Mouse (Mus musculus) embryonic fibroblast, embryonic 13.5 days (primary cell): ENCODE results near the gene Dcpp1. TPM values are rescaled to one million over a fixed set of nuclear protein-coding genes. Genes with fewer than 3 reads are reported as not detected.
A peak's percentile ranks its signal among the peaks of the same experiment; 100 is the strongest.
"Not testable (repeated sequence)": the region's sequence is repeated elsewhere in the genome, so short reads cannot be mapped to it uniquely, and the experiment has no call there.

ENCODE experiments used
- H3K27ac ChIP-seq: 2 replicates; pipeline ENCODE4 v1.5.1; 2012; ENCODE audit warnings: low read length, control low read depth, inconsistent platforms; ENCODE audit not compliant: insufficient read depth
- H3K4me1 ChIP-seq: 2 replicates; pipeline ENCODE4 v1.6.1; 2011; ENCODE audit warnings: low read length; ENCODE audit not compliant: control insufficient read depth, insufficient read depth
- H3K4me3 ChIP-seq: 2 replicates; pipeline ENCODE4 v1.5.1; 2011; ENCODE audit warnings: mild to moderate bottlenecking, control low read depth, low read length; ENCODE audit not compliant: insufficient read depth
- CTCF ChIP-seq: IDR thresholded peaks from 2 replicates; pipeline ENCODE4 v1.5.1; 2011; ENCODE audit warnings: mild to moderate bottlenecking, control low read depth, low read length, moderate library complexity, borderline replicate concordance; ENCODE audit not compliant: insufficient read depth
- POLR2A ChIP-seq: IDR thresholded peaks from 2 replicates; pipeline ENCODE4 v1.6.1; 2011; ENCODE audit warnings: low read depth, mild to moderate bottlenecking, control low read depth, low read length, moderate library complexity
- polyA plus RNA-seq: library from polyadenylated mRNA; stranded (reverse); fragments of >200 nt; gene quantifications from 2 replicates; pipeline ENCODE4 v1.2.4, GENCODE M21; 2011; ENCODE audit warnings: low read depth; ENCODE audit not compliant: missing spikeins, insufficient read length

Dcpp1 gene
- not detected in 2 replicates for polyA plus RNA-seq

- H3K27ac ChIP-seq: not testable (repeated sequence)
Measured at GRCm38 (mm10) chr17:23880576-23880975, at the start of gene Dcpp1, which contains the start of gene Dcpp2. Gene Dcpp1 (plus strand): TSS chr17:23880876. Gene Dcpp2 (plus strand): TSS chr17:23880880.

GRCm38 (mm10) chr17:23831201-23831600 lies 49.5 kb upstream of the Dcpp1 start:
- Histone ChIP-seq H3K27ac (no peak overlapping the region), H3K4me3 (no peak overlapping the region), H3K4me1 (peaks cover 7% of the 10 kb centered on the region)
- TF ChIP-seq POLR2A (no peak), CTCF (no peak)

More at GRCm38 (mm10) chr17:23880576-23880975, at the start of gene Dcpp1, which contains the start of gene Dcpp2:
- H3K4me1 ChIP-seq, H3K4me3 ChIP-seq: not testable (repeated sequence)

- Histone ChIP-seq H3K4me3 (no peak within 1 kb of the TSS), H3K4me1 (no peaks in the 10 kb centered on the region), H3K27ac (no peak within 1 kb of the TSS)
- TF ChIP-seq POLR2A: no peak
- TF ChIP-seq CTCF: no peak
Measured at GRCm38 (mm10) chr17:23836006-23836575, 44.6 kb upstream of the Dcpp1 start, which contains the start of gene Prss33. Gene Prss33 (minus strand): TSS chr17:23836056.

GRCm38 (mm10) chr17:23841145-23841544 lies 39.5 kb upstream of the Dcpp1 start:
- H3K4me1 ChIP-seq: no peaks in the 10 kb centered on the region
- no peak overlapping the region for H3K4me3 ChIP-seq
- no peak overlapping the region for H3K27ac ChIP-seq
- TF ChIP-seq CTCF: no peak

- no peak overlapping the region for H3K27ac ChIP-seq
Measured at GRCm38 (mm10) chr17:23843141-23843811, 37.4 kb upstream of the Dcpp1 start.

GRCm38 (mm10) chr17:23843812-23844273 lies 36.8 kb upstream of the Dcpp1 start, which contains the start of the genes Prss32 and Prss41:
Gene Prss32 (plus strand): TSS chr17:23843855.
Gene Prss41 (minus strand): TSS chr17:23844172.
- TF ChIP-seq POLR2A (no peak), CTCF (peak; percentile 43; the same call in 1 of the 2 replicates)
- Histone ChIP-seq H3K4me3 (no peak within 1 kb of the TSS), H3K4me1 (no peaks in the 10 kb centered on the region), H3K27ac (no peak within 1 kb of the TSS)

More at GRCm38 (mm10) chr17:23843141-23843811, 37.4 kb upstream of the Dcpp1 start:
- H3K4me1 ChIP-seq: no peaks in the 10 kb centered on the region
- H3K4me3 ChIP-seq: no peak overlapping the region
- TF ChIP-seq CTCF (no peak), POLR2A (no peak)

GRCm38 (mm10) chr17:23850028-23850427 lies 30.6 kb upstream of the Dcpp1 start:
- no peak overlapping the region for H3K27ac ChIP-seq
- TF ChIP-seq CTCF (no peak), POLR2A (no peak)
- H3K4me1 ChIP-seq: no peaks in the 10 kb centered on the region
- no peak overlapping the region for H3K4me3 ChIP-seq

- TF ChIP-seq POLR2A (no peak), CTCF (peak; percentile 32; the same call in 1 of the 2 replicates)
- Histone ChIP-seq H3K4me1 (no peaks in the 10 kb centered on the region), H3K27ac (no peak overlapping the region), H3K4me3 (no peak overlapping the region)
Measured at GRCm38 (mm10) chr17:23850853-23851749, 29.6 kb upstream of the Dcpp1 start.

- H3K4me1 ChIP-seq: no peaks in the 10 kb centered on the region
- TF ChIP-seq CTCF (peak; percentile 89; the same call in 1 of the 2 replicates), POLR2A (no peak)
- H3K4me3 ChIP-seq: no peak overlapping the region
- H3K27ac ChIP-seq: no peak overlapping the region
Measured at GRCm38 (mm10) chr17:23853292-23853691, 27.4 kb upstream of the Dcpp1 start.
